Mouse (Mus musculus) erythroblast, adult 5-6 weeks (primary cell): ENCODE measurements around the gene Il1r2. TPM values are rescaled to one million over a fixed set of nuclear protein-coding genes. Genes with fewer than 3 reads are reported as not detected.

Source experiments
- ATAC-seq: replicated peaks from 2 replicates; pipeline ENCODE4 v1.8.0; 2016; ENCODE audit warnings: moderate number of reproducible peaks, mild to moderate bottlenecking, moderate TSS enrichment, inconsistent platforms; ENCODE audit not compliant: poor library complexity, low FRiP score, severe bottlenecking
- total RNA-seq, 2 experiments: library from RNA; stranded (forward) in 1 of 2; stranded (reverse) in 1 of 2; fragments of 150-400 nt in 1 of 2; fragments of 200-764, 138-1000 nt in 1 of 2; gene quantifications; 2 replicates each; pipeline versions ENCODE4 v1.2.3 to v1.2.4; 2015 to 2017; ENCODE audit warnings: low replicate concordance in 2 of 2

The Il1r2 gene
- total RNA-seq, 2 experiments from 2014 or later, result 4.2 to 7.9 TPM

DNA sequence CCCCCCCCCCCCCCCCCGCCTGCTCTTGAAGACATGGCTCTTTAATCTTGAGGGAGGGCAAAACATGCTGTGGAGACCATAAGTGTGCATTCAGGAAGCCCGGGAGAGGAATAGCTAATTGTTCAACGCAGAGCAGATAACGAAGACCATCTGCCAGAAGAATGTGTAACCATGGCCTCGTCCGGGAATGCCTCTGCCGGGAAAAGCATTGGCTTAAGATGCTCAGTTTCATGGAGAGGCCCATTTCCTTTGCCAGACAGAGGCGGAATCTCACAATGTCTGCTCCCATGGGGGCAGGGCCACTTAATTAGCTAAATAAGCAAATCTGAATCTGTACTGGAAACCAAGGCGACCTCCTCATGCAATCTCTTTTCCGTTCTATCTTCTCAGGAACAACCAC is 43.7 kb downstream of the Il1r2 start:
- ATAC-seq, result no peak

DNA sequence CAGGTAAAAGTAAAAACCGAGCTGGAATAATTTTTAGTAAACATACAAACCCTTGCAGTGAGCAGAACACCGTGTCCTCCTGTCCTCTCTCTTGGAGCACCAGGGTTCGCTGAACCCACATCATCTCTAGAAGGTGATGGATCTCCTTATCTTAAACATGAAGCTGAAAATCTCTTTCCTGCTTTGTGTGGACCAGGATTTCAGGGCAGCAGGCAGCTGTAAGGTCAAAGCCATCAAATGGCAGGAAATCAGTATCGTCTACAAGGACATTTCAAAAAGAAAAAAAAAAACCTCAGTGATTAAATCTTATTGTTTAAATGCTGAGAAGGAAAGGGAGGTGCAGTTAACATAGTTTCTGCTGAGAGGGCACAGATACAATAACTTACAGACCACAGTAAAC is 50.4 kb downstream of the Il1r2 start:
- no peak for ATAC-seq

DNA sequence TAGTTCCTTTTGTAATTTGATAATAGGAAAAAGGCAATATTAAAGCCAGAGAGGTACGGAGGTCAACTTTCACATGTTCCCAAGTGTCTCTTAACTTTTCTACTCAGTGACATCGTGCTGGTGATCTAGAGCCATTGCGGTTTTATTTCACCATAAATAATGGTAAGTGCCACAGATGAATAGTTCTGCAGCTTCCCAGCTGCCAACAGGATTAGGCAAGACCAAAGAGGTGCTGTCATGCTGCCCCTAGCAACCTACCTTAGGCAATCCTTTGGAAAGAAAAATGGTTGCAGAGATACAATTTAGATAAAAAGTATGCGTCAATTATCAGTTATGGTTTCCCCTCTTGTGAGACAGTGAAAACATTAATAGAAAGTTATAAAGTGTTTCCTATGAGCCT is 54.6 kb downstream of the Il1r2 start:
- ATAC-seq, result no peak

DNA sequence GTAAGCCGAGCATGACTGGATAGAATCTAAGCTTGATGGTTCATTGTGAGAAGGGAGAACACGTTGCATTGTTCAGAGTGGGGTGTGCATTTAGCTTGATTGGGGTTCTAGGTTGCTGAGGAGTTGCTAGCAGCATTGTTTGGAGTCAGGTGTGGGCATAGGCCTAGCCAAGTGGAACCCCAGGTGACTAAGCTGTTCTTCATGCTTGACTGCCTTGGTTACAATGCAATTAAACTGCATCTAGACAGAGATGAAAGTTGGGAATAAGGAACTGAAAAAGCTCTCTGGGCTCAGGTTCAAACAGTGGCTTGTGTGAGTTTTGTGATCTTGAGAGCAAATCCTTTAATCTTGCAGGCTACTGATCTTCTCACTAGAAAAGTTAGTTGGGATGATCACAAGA is 55.4 kb downstream of the Il1r2 start:
- no peak for ATAC-seq

DNA sequence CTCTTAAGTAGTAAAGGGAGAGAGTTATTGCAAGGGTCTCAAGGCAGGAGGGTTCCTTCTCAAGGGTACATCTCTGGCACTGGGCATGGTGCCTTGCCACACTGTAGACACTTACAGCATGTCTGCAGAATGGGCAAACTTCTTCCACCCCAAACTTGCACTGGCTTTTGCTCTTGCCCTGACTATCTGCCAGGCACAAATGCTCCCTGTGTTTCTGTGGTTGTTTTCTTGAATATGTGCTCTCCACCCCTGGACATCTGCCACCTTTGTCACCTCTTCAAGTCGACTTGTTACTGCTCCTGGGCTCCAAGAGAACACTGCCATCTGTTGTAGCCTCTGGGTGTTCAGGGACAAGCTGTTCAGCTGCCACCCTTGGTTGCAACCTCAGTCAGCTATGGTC is 57.8 kb downstream of the Il1r2 start:
- ATAC-seq, result no peak

DNA sequence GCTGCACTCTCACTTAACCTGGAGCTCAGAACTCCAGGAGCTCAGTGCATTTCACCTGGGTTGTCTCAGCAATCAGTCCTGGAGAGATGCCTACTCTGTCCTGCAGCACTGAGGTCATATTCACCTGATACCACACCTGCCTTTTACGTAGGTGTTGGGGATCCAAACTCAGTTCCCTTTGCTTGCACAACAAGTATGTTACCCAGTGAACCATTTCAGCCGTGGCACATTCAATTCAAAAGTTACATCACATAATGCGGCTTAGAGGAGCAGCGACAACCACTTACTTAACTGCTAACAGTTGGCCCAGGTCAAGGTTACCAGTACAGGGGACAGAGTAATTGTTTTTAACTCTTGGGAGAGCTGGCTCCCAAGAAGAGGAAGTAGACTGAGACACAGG is 58.8 kb downstream of the Il1r2 start:
- no peak for ATAC-seq

DNA sequence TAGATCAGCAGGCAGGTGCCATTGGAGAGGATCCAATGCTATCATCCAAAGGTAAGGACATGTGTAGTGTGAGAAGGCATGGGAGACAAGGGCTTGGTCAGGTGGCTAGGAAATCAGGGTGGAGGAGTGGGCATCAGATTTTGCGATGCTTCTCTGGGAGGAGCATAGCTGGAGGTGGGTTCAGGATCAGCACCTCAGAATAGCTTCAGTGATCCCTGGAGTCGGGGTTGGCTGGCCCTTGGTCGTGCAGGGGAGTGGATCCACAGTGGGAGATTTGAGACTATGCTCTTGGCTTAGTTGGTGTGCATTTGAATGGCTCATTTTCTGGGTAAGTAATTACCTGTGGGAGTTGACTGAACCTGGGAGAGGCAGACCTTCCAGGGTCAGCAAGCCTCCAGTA is 59.7 kb downstream of the Il1r2 start:
- ATAC-seq, result no peak

DNA sequence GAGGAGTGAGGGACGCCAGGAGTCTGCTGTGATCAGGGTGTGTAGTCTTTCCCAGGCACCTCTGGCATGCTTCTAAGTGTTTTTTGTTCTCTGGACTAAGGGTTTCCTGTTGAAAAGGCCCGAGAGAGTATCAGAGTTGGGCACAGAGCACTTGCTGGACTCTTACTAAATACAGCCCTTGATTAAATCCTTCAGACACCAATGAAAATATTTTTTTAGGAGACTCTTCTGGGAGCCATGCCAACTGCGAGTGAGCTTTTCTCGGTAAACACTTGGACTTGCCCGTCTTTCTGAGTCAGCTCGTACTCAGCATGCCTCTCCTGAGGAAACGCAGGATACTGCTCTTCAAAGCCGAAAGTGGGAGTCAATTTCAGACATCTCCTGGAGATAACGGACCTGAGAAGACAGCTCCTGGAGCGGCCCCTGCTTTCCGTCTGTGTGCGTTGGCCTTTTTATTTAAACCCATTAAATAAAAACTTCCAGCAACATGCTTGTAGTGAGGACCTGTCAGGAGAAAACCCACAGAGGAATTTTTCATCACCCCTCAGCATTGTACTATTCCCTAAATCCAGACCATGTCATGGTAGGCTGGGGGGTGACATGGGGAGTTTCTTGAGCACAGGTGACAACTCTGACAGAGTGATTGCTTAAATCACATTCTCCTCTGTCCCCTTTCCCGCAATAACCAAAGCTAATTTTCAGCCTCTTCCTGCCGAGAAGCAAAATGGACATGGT is 66.1 kb downstream of the Il1r2 start:
- no peak for ATAC-seq

DNA sequence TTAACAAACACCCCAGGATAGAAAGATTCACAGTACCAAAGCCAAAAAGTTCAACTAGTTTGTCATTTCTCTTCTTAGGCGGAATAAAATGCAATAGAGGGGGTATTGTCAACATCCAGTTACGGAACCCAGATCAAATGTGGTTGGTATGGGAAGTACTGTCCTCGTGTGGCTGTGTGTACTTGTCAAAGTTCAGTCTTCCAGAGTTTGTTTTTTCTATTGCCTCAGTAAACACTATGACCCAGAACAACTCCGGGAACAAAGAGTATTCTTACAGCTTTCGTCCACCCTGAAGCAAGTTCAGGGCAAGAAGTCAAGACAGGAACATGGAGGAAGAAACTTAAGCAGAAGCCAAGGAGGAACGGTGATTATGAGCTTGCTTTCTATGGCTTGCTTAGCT is 82.2 kb downstream of the Il1r2 start:
- ATAC-seq, result no peak

DNA sequence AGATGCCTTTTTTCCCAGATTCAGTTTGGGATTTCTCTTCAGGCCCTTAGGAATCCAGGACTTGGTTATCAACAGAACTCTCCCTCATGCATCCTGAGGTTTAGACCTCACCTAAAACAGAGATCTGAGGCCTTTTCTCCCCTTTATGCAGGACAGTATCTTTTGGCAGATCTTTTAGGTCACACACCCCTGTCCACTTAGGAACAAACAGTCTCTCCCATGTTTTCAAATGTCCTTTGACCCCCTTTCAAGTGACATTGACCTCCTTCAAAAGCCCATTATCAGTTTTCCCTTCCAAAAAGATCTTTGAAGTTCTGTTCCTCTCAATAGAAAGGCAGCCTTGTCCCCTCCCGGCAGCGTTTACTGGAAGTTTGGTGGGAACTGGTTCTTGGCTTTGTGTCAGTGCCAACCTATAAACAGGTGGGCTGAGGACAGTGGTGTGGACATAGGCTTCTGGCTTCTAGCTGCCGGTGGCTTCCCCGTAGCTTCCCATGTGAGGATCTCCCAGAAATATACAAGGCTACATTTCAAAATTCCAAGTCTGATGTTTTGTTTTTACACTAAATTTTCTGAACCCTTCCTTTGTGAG is 89.5 kb downstream of the Il1r2 start:
- no peak for ATAC-seq

DNA sequence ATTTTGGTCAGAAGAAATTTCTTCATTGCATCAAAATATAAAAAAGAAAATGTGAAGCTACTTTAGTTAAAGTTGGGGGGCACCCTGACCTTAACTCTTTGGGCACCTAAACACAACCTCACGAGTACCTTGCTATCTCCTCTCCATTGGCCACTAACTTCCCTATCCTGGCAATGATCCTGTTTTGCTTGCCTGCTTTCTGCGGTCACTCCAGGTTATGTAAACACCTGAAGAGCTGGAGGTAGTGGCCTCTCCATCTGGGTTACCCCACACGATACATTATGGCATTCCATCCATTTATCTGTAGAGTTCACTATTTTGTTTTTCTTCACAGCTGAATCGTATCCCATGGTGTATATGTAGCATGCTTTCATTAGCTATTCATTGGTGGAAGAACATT is 90.5 kb downstream of the Il1r2 start:
- ATAC-seq, result no peak

DNA sequence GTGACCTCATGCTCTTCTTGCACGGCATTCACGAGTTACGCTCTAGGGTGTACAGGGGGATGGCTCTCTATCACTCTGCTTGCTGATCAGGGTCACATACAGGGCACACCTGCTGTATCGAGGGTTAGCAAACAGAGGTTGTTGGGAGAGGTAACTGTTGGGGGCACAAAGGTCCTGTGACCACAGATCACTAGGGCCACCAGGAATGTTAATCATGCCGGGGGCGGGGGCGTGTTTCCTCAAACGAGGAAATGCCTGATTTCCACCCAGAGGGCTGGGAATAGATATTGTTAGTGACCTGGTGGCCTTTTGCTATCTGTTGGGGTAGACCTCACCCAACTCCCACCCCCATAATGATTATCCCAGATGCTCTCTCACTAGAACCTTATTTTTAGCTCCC is 93.7 kb downstream of the Il1r2 start:
- no peak for ATAC-seq

DNA sequence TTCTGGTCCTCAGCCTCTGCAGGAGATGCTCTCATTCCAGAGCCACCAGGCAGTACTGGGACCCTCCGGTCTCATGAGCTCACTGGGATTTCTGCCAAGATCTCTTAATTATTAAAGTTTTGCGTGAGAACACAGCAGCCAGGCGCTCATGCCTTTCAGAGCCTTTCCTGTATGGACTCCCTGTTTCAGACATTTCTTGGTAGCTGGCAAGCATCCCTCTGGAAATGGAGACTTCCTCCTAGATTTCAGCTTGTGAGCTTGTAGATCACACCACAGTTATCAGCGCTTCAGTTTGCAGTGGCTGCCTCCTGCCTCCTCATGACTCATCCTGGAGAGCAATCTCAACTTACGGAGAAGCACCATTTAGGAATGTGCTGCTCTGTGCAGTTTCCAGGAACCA is 98.0 kb downstream of the Il1r2 start:
- ATAC-seq, result no peak

DNA sequence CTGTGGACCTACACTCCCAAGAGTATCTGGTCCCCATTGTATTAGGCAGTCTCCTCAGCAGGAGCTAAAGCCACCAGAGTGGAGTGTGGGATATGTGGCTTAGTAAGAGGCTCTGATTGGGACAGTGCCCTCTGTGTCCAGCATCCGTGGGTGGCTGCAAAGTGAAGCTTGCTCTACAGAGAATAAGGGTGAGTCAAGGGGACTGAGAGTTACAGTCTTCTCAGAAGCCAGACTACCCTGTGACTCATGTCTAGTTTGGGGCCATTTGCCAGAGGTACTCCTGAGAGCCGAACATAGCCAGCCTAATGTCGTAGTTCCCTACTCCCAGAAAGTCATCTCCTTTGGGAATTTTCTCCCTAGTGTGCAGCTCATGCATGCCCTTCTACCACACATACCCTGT is 100.3 kb downstream of the Il1r2 start:
- ATAC-seq, result no peak

Other genes with a start within 250 kb of the Il1r2 start
- 2.3 and 15.2 TPM in 2 replicates for gene Map4k4, start 173.2 kb upstream of the Il1r2 start, total RNA-seq (2015; ENCODE audit: low replicate concordance)
- 14.6 and 19.3 TPM in 2 replicates for gene Map4k4, start 173.2 kb upstream of the Il1r2 start, total RNA-seq (2017; ENCODE audit: low replicate concordance)
- 22.1 and 35.3 TPM in 2 replicates for gene Il1r1, start 151.0 kb downstream of the Il1r2 start, total RNA-seq (2015; ENCODE audit: low replicate concordance)
- 34.5 and 39.0 TPM in 2 replicates for gene Il1r1, start 151.0 kb downstream of the Il1r2 start, total RNA-seq (2017; ENCODE audit: low replicate concordance)